ENCODE assay signal across 9 mouse cellular contexts in genomic region chr14:121280601-121281335, GRCm38 (mm10).
DNase-seq lines count a peak whose midpoint lies in the region; ATAC-seq lines count a peak whose summit lies in the region.
"Had no signal": no experiment of that assay in that cellular context is flagged by ENCODE, and none has a peak within 500 bp of the region (broad histone marks: within the 10 kb centered on the region; RNA-seq: fewer than 3 reads in every experiment).

No protein-coding gene starts in this region.

- ATAC-seq in heart, embryonic 13.5 days (ENCODE audit: extremely low read depth, insufficient number of reproducible peaks, low FRiP score, low TSS enrichment), result no peak
- ATAC-seq in stomach, embryonic 16.5 days (ENCODE audit: insufficient read depth, low FRiP score), result peak; percentile 55; the same call in 1 of the 2 replicates

- intact Hi-C loops in heart, postnatal 25 days (cut with DNase I), result no loop called here
- intact Hi-C loops in heart, postnatal 14 days (cut with DNase I), result no loop called here

- no peak for DNase-seq in heart, postnatal 25 days (ENCODE audit: low spot score)
- DNase-seq in ovary, postnatal 36 days (ENCODE audit: low spot score), result peak; percentile 53
- DNase-seq in ovary, postnatal 10 days (ENCODE audit: low spot score), result no peak
- peak; percentile 39 to 52 for DNase-seq in heart, postnatal 14 days
- DNase-seq in frontal cortex, postnatal 10 days (ENCODE audit: low spot score in 2 of 2), result no peak
- no peak for DNase-seq in thymus, adult 18-20 months

- H3K4me1 ChIP-seq in heart, embryonic 13.5 days, result peaks cover 20% of the 10 kb centered on the region
- H3K4me1 ChIP-seq in stomach, embryonic 16.5 days (ENCODE audit: control insufficient read depth, insufficient read depth, low read length), result no peaks in the 10 kb centered on the region
- H3K4me1 ChIP-seq: lung, embryonic 15.5 days had no signal

- H3K4me3 ChIP-seq in heart, embryonic 13.5 days, result no peak overlapping the region
- H3K4me3 ChIP-seq in stomach, embryonic 16.5 days (replicated peaks; ENCODE audit: low read length), result no peak overlapping the region
- H3K4me3 ChIP-seq: lung, embryonic 15.5 days had no signal

- WGBS in heart, embryonic 13.5 days, result 57% methylated on average over 16 of the region's 16 CpGs
- 71% methylated on average over 16 of the region's 16 CpGs for WGBS in stomach, embryonic 16.5 days

- H3K9me3 ChIP-seq in heart, embryonic 13.5 days, result no peaks in the 10 kb centered on the region
- no peaks in the 10 kb centered on the region for H3K9me3 ChIP-seq in stomach, embryonic 16.5 days (replicated peaks; ENCODE audit: control insufficient read depth, low read length)
- H3K9me3 ChIP-seq: lung, embryonic 15.5 days had no signal

- H3K36me3 ChIP-seq in heart, embryonic 13.5 days, result peaks cover 96% of the 10 kb centered on the region
- peaks cover 10% of the 10 kb centered on the region; the same call in 1 of the 2 replicates for H3K36me3 ChIP-seq in stomach, embryonic 16.5 days (ENCODE audit: control insufficient read depth, insufficient read depth, low read length)

- no peaks in the 10 kb centered on the region for H3K27me3 ChIP-seq in heart, embryonic 13.5 days (replicated peaks)
- H3K27me3 ChIP-seq in stomach, embryonic 16.5 days (ENCODE audit: control insufficient read depth, insufficient read depth, low read length), result no peaks in the 10 kb centered on the region
- H3K27me3 ChIP-seq: lung, embryonic 15.5 days had no signal

- 0 out of 2 replicates have a peak overlapping the region, but pooled peaks have one; percentile 4 for H3K9ac ChIP-seq in heart, embryonic 13.5 days
- H3K9ac ChIP-seq in stomach, embryonic 16.5 days (ENCODE audit: low read length), result no peak overlapping the region
- H3K9ac ChIP-seq: lung, embryonic 15.5 days had no signal

- no peak overlapping the region for H3K4me2 ChIP-seq in heart, embryonic 13.5 days
- H3K4me2 ChIP-seq in stomach, embryonic 16.5 days (ENCODE audit: low read depth, low read length), result no peak overlapping the region
- H3K4me2 ChIP-seq: lung, embryonic 15.5 days had no signal

- H3K27ac ChIP-seq in heart, embryonic 13.5 days (replicated peaks), result peak overlapping the region; percentile 72
- H3K27ac ChIP-seq in stomach, embryonic 16.5 days (ENCODE audit: low read length), result peak overlapping the region; percentile 8; the same call in 1 of the 2 replicates
- H3K27ac ChIP-seq: lung, embryonic 15.5 days had no signal

Comparison
In these comparisons a context has a peak if more than half of its experiments do, and no peak if none do; other contexts are left out.
1. DNase-seq: peak in ovary, postnatal 36 days (single experiment) and heart, postnatal 14 days (2 of 2); none in heart, postnatal 25 days (single experiment), ovary, postnatal 10 days (single experiment), frontal cortex, postnatal 10 days (0 of 2) and thymus, adult 18-20 months (0 of 2).